Mouse (Mus musculus) layer of hippocampus, postnatal 14 days (tissue): Measurements from ENCODE around the gene Wwc2. TPM values are rescaled to one million over a fixed set of nuclear protein-coding genes. Genes with fewer than 3 reads are reported as not detected.

Experiments
- DNase-seq, 2 experiments: peaks; one replicate each; pipeline ENCODE4 v3.0.0; 2021 to 2022; ENCODE audit warnings: low spot score in 2 of 2, mixed read lengths in 1 of 2
- long read RNA-seq, 2 experiments: library from polyadenylated mRNA; stranded (forward); transcript quantifications; one replicate each; pipeline ENCODE4 v2.0.0; 2021
- total RNA-seq, 2 experiments: library from RNA; stranded (reverse); gene quantifications; 2 replicates each; pipeline ENCODE4 v1.2.3; 2021

Wwc2 gene
- 10 to 100 TPM; 28.0 to 29.4 TPM for total RNA-seq
- long read RNA-seq, experiment 1, full-length matches to known transcripts, result 9 of 15 reads
- long read RNA-seq, experiment 1, partial matches to known transcripts, result 2 of 15 reads
- long read RNA-seq, experiment 1, other reads (novel, unspliced or antisense), result 4 of 15 reads
- long read RNA-seq, experiment 2, full-length matches to known transcripts, result 9 of 17 reads
- long read RNA-seq, experiment 2, partial matches to known transcripts, result 7 of 17 reads
- long read RNA-seq, experiment 2, other reads (novel, unspliced or antisense), result 1 of 17 reads

GRCm38 (mm10) chr8:47990911-47991820 lies at the start of gene Wwc2:
TSS of gene Wwc2 (minus strand) at chr8:47990924.
- peak in 1 of 2 experiments; percentile 36 for DNase-seq

GRCm38 (mm10) chr8:48038261-48038934 lies 47.7 kb upstream of the Wwc2 start:
- DNase-seq, result no peak

- DNase-seq, result no peak
These were observed 41.3 kb upstream of the Wwc2 start for GRCm38 (mm10) chr8:48032046-48032445.

- DNase-seq, result no peak
These were observed 39.9 kb upstream of the Wwc2 start for GRCm38 (mm10) chr8:48030667-48031066.

- DNase-seq, result no peak
These were observed 36.1 kb upstream of the Wwc2 start for GRCm38 (mm10) chr8:48026796-48027195.

- no peak for DNase-seq
These were observed 32.5 kb upstream of the Wwc2 start for GRCm38 (mm10) chr8:48023206-48023605.

GRCm38 (mm10) chr8:48019737-48020136 lies 29.0 kb upstream of the Wwc2 start:
- DNase-seq, result no peak

- DNase-seq, result peak; percentile 72 to 80
These were observed 25.8 kb upstream of the Wwc2 start for GRCm38 (mm10) chr8:48016538-48016937.

GRCm38 (mm10) chr8:48014386-48014785 lies 23.7 kb upstream of the Wwc2 start:
- no peak for DNase-seq

- DNase-seq, result no peak
These were observed 22.6 kb upstream of the Wwc2 start for GRCm38 (mm10) chr8:48013281-48013680.

GRCm38 (mm10) chr8:48011871-48012270 lies 21.1 kb upstream of the Wwc2 start:
- DNase-seq, result no peak

GRCm38 (mm10) chr8:48010977-48011376 lies 20.3 kb upstream of the Wwc2 start:
- DNase-seq, result no peak

- DNase-seq, result no peak
These were observed 18.7 kb upstream of the Wwc2 start for GRCm38 (mm10) chr8:48009399-48009798.

GRCm38 (mm10) chr8:48008936-48009335 lies 18.2 kb upstream of the Wwc2 start:
- no peak for DNase-seq

- DNase-seq, result no peak
These were observed 16.1 kb upstream of the Wwc2 start for GRCm38 (mm10) chr8:48006869-48007268.

- DNase-seq, result no peak
These were observed 11.8 kb upstream of the Wwc2 start for GRCm38 (mm10) chr8:48002551-48002950.

- no peak for DNase-seq
These were observed 10.7 kb upstream of the Wwc2 start for GRCm38 (mm10) chr8:48001395-48001794.

GRCm38 (mm10) chr8:47996712-47997111 lies 6.0 kb upstream of the Wwc2 start:
- DNase-seq, result no peak

- DNase-seq, result no peak
These were observed 5.4 kb upstream of the Wwc2 start for GRCm38 (mm10) chr8:47996126-47996525.

GRCm38 (mm10) chr8:47995391-47995790 lies 4.7 kb upstream of the Wwc2 start:
- no peak for DNase-seq

GRCm38 (mm10) chr8:47994618-47995274 lies 4.0 kb upstream of the Wwc2 start:
- DNase-seq, result no peak
